Mouse (Mus musculus): ENCODE results near the gene 0610040J01Rik. TPM values are rescaled to one million over a fixed set of nuclear protein-coding genes. Genes with fewer than 3 reads are reported as not detected.

Gene 0610040J01Rik
- 4.6 and 5.1 TPM in 2 replicates for polyA plus RNA-seq (2015; fragmentation: Nextera tagmentation; extraction: Ambion mirVana)

DNA sequence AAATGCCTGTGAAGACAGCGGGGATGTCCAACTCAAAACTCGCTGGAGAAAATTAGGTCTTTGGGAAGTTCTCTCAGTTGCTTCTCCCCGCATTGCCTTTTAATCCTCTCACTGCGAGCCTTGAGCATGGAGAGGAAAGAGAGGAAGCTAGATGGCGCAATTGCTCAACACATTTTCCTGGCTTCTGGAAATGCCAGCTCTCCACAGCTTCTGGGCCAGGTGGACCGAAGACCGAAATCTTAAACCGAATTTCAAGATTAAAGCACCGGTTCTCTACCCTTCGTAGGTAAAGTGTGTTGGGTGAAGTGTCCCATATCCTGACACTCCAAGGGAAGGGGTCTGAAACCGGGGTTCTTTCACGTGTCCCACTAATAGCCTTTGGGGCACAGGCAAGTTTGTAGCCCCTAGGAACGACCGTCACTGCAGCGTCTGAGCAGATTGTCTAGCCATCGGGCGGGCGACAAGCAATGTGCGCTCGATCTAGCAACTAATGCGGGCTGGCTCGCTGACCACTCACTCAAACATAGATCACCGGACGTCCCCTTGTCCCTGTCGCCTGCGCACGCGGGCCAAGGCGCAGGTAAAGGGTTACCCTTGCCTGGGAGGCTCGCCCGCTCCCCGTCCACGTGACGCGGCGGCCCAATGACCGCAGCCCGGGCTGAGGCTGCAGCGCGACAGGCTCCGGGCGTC lies at the start of gene 0610040J01Rik:
Gene 0610040J01Rik, plus strand, starts transcription at position 545 of the 690 bp plus-strand sequence.
- ATAC-seq: peak; percentile 92
- H3K9ac ChIP-seq (replicated peaks; ENCODE audit: low read depth, low read length): peak within 1 kb of the TSS; percentile 56
- no peak within 1 kb of the TSS for H3K27ac ChIP-seq (ENCODE audit: low read length)
- 2% methylated on average over 42 of the region's 42 CpGs for WGBS
- peaks cover 4% of the 10 kb centered on the region; the same call in 1 of the 2 replicates for H3K9me3 ChIP-seq (ENCODE audit: control insufficient read depth, low read length)
- peaks cover 5% of the 10 kb centered on the region; the same call in 1 of the 2 replicates for H3K4me1 ChIP-seq (replicated peaks; ENCODE audit: control insufficient read depth, insufficient read depth, low read length)
- H3K4me3 ChIP-seq (replicated peaks; ENCODE audit: low read length): peak within 1 kb of the TSS; percentile 55
- peaks cover 8% of the 10 kb centered on the region for H3K27me3 ChIP-seq (replicated peaks; ENCODE audit: control insufficient read depth, insufficient read depth, low read length)
- peak within 1 kb of the TSS; percentile 98 for H3K4me2 ChIP-seq (ENCODE audit: low read length)
- H3K36me3 ChIP-seq (ENCODE audit: control insufficient read depth, insufficient read depth): no peaks in the 10 kb centered on the region

DNA sequence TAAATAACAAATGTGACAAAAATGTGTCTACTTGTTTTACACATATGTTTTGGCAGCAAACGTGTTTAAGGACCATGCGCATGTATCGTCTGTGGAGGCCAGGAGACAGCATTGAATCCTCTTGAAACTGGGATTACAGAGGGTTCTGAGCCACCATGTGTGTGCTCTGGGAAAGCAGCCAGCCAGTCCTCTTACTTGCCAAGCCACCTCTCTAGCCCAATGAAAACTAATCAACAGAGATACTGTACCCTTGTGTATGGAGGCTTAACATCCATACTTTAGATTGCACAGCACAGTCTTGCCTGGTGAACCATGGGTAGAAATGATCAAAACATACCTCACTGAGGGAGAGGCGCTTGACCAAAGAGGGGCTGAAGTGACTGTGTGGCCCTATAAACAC lies 46.3 kb upstream of the 0610040J01Rik start:
- H3K9me3 ChIP-seq (ENCODE audit: control insufficient read depth, low read length): no peaks in the 10 kb centered on the region
- no peak overlapping the region for H3K9ac ChIP-seq (replicated peaks; ENCODE audit: low read depth, low read length)
- no peak overlapping the region for H3K4me3 ChIP-seq (replicated peaks; ENCODE audit: low read length)
- no peaks in the 10 kb centered on the region for H3K27me3 ChIP-seq (replicated peaks; ENCODE audit: control insufficient read depth, insufficient read depth, low read length)
- no peak overlapping the region for H3K4me2 ChIP-seq (ENCODE audit: low read length)
- H3K4me1 ChIP-seq (replicated peaks; ENCODE audit: control insufficient read depth, insufficient read depth, low read length): peaks cover 16% of the 10 kb centered on the region
- H3K27ac ChIP-seq (ENCODE audit: low read length): no peak overlapping the region
- WGBS: 60% methylated on average over 4 of the region's 4 CpGs
- H3K36me3 ChIP-seq (ENCODE audit: control insufficient read depth, insufficient read depth): no peaks in the 10 kb centered on the region
- ATAC-seq: peak; percentile 52

DNA sequence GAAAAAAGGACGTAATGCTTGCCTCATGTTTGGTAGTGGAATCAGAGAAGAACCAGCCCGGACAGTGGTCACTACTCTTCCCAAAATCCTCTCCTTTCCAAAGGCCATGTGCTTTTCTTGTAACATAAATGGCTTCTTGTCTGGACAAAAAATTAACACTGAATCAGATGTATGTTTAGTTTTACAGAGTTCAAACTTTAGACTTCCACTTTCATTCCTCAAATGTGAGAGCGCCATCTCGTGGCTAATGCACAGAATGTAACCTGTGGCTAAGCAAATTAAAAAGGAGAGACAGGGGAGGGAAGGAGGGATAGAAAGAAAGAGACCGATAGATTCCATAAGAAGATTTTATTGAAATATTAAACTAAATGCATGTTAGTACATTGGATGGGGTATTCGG lies 45.4 kb upstream of the 0610040J01Rik start:
- 38% methylated on average over 6 of the region's 6 CpGs for WGBS
- no peaks in the 10 kb centered on the region for H3K9me3 ChIP-seq (ENCODE audit: control insufficient read depth, low read length)
- H3K4me1 ChIP-seq (replicated peaks; ENCODE audit: control insufficient read depth, insufficient read depth, low read length): peaks cover 16% of the 10 kb centered on the region
- H3K9ac ChIP-seq (replicated peaks; ENCODE audit: low read depth, low read length): no peak overlapping the region
- no peaks in the 10 kb centered on the region for H3K27me3 ChIP-seq (replicated peaks; ENCODE audit: control insufficient read depth, insufficient read depth, low read length)
- no peaks in the 10 kb centered on the region for H3K36me3 ChIP-seq (ENCODE audit: control insufficient read depth, insufficient read depth)
- no peak overlapping the region for H3K4me3 ChIP-seq (replicated peaks; ENCODE audit: low read length)
- H3K4me2 ChIP-seq (ENCODE audit: low read length): peak overlapping the region; percentile 44
- H3K27ac ChIP-seq (ENCODE audit: low read length): no peak overlapping the region
- ATAC-seq: peak; percentile 61

DNA sequence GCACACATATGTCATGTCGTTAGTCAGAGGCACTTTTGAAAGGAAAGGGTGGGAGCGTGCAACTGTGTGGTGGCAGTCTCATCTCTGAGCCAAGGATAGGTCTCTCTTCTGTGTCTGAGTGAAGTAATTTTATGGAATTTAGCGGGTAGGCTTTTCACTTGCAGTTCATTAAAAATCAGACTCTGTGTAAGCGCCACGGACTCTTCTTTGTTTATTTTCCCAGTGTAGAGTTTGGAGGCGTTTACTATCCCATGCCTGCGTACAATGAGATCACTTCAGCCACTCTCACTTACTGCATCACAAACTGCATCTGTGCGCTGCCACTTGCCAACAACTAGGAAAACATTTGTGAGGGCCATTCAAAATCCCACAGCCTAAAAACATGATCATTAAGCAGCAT lies 44.7 kb upstream of the 0610040J01Rik start:
- Histone ChIP-seq H3K27ac (ENCODE audit: low read length) (peak overlapping the region; percentile 42), H3K4me2 (ENCODE audit: low read length) (peak overlapping the region; percentile 44), H3K4me3 (replicated peaks; ENCODE audit: low read length) (peak overlapping the region; percentile 0; the same call in 1 of the 2 replicates)

DNA sequence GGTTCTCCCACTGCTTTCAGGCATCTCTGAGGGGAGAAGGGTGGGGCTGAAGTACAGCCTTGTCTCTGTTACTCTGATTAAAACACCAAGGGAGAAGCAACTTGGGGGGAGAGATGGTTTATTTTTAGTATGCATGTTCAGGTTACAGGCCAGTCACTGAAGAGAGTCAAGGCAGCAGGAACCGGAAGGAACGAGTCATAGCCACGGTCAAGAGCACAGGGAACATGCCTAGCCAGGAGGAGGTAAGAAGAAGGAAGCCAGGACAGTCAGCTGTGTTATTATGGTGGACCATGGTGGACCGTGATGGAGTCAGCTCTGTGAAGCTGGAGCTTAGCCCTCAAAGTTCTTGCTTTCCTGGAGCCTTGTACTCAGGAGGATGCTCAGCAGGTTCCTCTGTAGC lies 43.9 kb upstream of the 0610040J01Rik start:
- WGBS: 94% methylated on average over 4 of the region's 4 CpGs
- ATAC-seq: no peak
- H3K9me3 ChIP-seq (ENCODE audit: control insufficient read depth, low read length): no peaks in the 10 kb centered on the region
- no peak overlapping the region for H3K4me3 ChIP-seq (replicated peaks; ENCODE audit: low read length)
- H3K4me1 ChIP-seq (replicated peaks; ENCODE audit: control insufficient read depth, insufficient read depth, low read length): peaks cover 16% of the 10 kb centered on the region
- no peaks in the 10 kb centered on the region for H3K36me3 ChIP-seq (ENCODE audit: control insufficient read depth, insufficient read depth)
- H3K27ac ChIP-seq (ENCODE audit: low read length): no peak overlapping the region
- H3K9ac ChIP-seq (replicated peaks; ENCODE audit: low read depth, low read length): no peak overlapping the region
- no peak overlapping the region for H3K4me2 ChIP-seq (ENCODE audit: low read length)
- H3K27me3 ChIP-seq (replicated peaks; ENCODE audit: control insufficient read depth, insufficient read depth, low read length): no peaks in the 10 kb centered on the region

More for the DNA sequence above, 44.7 kb upstream of the 0610040J01Rik start:
- peak; percentile 86 for ATAC-seq
- H3K9me3 ChIP-seq (ENCODE audit: control insufficient read depth, low read length): no peaks in the 10 kb centered on the region
- WGBS: 14% methylated on average over 8 of the region's 8 CpGs
- H3K27me3 ChIP-seq (replicated peaks; ENCODE audit: control insufficient read depth, insufficient read depth, low read length): no peaks in the 10 kb centered on the region
- H3K36me3 ChIP-seq (ENCODE audit: control insufficient read depth, insufficient read depth): no peaks in the 10 kb centered on the region
- H3K9ac ChIP-seq (replicated peaks; ENCODE audit: low read depth, low read length): 0 out of 2 replicates have a peak overlapping the region, but pooled peaks have one; percentile 1
- H3K4me1 ChIP-seq (replicated peaks; ENCODE audit: control insufficient read depth, insufficient read depth, low read length): peaks cover 16% of the 10 kb centered on the region

DNA sequence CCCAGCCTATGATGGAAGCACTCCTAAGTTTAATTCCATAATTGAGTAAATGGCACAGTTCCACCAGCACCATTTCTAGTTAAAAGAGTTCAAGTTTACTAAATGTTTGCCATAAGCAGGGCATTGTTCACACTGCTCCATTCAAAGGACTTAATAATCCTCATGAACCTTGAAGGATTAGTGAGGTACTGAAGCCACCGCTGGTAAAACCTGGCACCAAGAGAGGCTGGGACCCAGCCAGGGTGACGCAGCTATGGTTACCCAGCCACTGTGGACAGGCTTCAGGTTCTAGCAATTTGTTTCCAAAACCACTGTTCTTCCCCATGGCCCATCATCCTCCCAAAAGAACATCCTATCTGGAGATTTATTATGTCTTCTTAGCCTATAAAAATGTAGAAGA lies 39.2 kb upstream of the 0610040J01Rik start:
- ATAC-seq: peak; percentile 61

DNA sequence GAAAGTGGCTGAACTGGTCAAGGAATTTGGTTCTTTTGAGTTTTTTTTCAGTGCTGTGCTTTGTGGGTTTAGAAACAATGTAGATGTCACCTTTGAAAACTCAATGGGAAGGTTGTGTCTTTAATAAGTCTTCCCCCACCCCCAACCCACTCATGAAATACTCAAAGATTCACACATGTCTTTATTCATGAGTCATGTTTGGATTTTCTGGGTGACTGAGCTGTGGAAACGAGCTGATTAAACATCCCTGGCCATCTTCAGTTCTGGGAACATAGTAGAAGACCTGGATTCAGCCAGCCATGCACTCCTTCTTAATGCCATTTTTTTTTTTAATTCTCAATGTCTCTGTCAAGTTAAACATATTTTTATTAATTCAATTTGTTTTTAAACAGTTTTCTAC lies 38.6 kb upstream of the 0610040J01Rik start:
- Histone ChIP-seq H3K4me1 (replicated peaks; ENCODE audit: control insufficient read depth, insufficient read depth, low read length) (no peaks in the 10 kb centered on the region), H3K27ac (ENCODE audit: low read length) (no peak overlapping the region), H3K4me2 (ENCODE audit: low read length) (no peak overlapping the region), H3K4me3 (replicated peaks; ENCODE audit: low read length) (no peak overlapping the region), H3K36me3 (ENCODE audit: control insufficient read depth, insufficient read depth) (no peaks in the 10 kb centered on the region), H3K9ac (replicated peaks; ENCODE audit: low read depth, low read length) (no peak overlapping the region), H3K27me3 (replicated peaks; ENCODE audit: control insufficient read depth, insufficient read depth, low read length) (no peaks in the 10 kb centered on the region), H3K9me3 (ENCODE audit: control insufficient read depth, low read length) (no peaks in the 10 kb centered on the region)
- WGBS: 29% methylated on average over 1 of the region's 1 CpGs
- ATAC-seq: no peak

More for the DNA sequence above, 39.2 kb upstream of the 0610040J01Rik start:
- 37% methylated on average over 2 of the region's 2 CpGs for WGBS
- no peaks in the 10 kb centered on the region for H3K9me3 ChIP-seq (ENCODE audit: control insufficient read depth, low read length)
- no peaks in the 10 kb centered on the region for H3K27me3 ChIP-seq (replicated peaks; ENCODE audit: control insufficient read depth, insufficient read depth, low read length)
- H3K4me2 ChIP-seq (ENCODE audit: low read length): no peak overlapping the region
- no peaks in the 10 kb centered on the region for H3K36me3 ChIP-seq (ENCODE audit: control insufficient read depth, insufficient read depth)
- H3K4me3 ChIP-seq (replicated peaks; ENCODE audit: low read length): no peak overlapping the region
- no peak overlapping the region for H3K9ac ChIP-seq (replicated peaks; ENCODE audit: low read depth, low read length)
- H3K27ac ChIP-seq (ENCODE audit: low read length): no peak overlapping the region
- peaks cover 3% of the 10 kb centered on the region for H3K4me1 ChIP-seq (replicated peaks; ENCODE audit: control insufficient read depth, insufficient read depth, low read length)

DNA sequence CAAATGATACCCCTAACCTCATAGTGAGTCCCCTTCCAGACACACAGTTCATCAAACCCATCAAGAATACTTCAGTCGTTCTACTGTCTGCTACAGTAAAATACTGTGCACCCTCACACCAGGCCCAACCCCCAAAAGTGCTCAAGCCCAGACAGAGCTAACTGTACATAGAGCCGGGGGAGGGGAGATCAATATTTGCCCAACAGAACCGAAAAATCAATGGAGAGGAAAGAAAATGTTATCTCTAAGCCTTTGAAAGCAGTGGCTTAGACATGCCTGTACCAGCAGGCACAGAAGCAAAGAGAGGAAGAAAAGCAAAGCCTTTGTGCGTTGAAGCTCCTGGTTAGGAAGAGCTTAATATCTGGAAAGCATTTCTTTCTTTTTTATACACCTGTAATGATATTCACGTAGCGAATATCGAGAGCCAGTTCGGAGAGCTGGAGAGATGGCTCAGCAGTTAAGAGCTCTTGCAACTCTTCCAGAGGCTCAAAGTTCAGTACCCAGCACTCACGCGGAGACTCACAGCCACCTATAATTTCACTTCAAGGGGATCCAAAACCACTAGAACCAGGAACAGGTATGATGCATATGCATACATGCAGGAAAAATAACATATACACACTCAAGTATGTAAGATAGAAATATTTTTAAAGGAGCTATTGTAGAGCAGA lies 23.9 kb upstream of the 0610040J01Rik start:
- Histone ChIP-seq H3K4me3 (replicated peaks; ENCODE audit: low read length) (no peak overlapping the region), H3K4me2 (ENCODE audit: low read length) (no peak overlapping the region), H3K9ac (replicated peaks; ENCODE audit: low read depth, low read length) (no peak overlapping the region), H3K27ac (ENCODE audit: low read length) (no peak overlapping the region), H3K9me3 (ENCODE audit: control insufficient read depth, low read length) (no peaks in the 10 kb centered on the region), H3K36me3 (ENCODE audit: control insufficient read depth, insufficient read depth) (no peaks in the 10 kb centered on the region), H3K4me1 (replicated peaks; ENCODE audit: control insufficient read depth, insufficient read depth, low read length) (no peaks in the 10 kb centered on the region), H3K27me3 (replicated peaks; ENCODE audit: control insufficient read depth, insufficient read depth, low read length) (no peaks in the 10 kb centered on the region)
- WGBS: 90% methylated on average over 10 of the region's 10 CpGs
- no peak for ATAC-seq

DNA sequence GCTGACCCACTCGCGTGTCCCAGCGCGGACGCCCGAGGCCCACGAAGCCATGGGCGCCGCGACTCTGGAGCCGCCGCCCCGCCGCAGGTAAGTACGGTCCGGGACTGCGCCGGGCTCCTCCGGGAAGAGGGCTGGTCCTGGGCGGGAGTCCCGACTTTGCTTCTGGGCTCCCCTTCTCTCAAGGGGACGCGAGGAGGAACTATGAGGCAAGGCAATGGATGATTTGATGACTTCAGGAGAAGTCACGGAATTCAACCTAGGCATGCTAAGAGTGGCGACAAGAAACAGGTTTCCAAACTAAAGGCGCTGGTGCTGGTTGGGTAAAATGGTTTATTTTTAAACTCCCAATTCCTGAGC lies 324 bp downstream of the 0610040J01Rik start:
- no peak for ATAC-seq
- Histone ChIP-seq H3K4me2 (ENCODE audit: low read length) (peak overlapping the region; percentile 98), H3K27ac (ENCODE audit: low read length) (no peak overlapping the region), H3K9me3 (ENCODE audit: control insufficient read depth, low read length) (peaks cover 4% of the 10 kb centered on the region; the same call in 1 of the 2 replicates), H3K4me3 (replicated peaks; ENCODE audit: low read length) (peak overlapping the region; percentile 55), H3K4me1 (replicated peaks; ENCODE audit: control insufficient read depth, insufficient read depth, low read length) (peaks cover 5% of the 10 kb centered on the region; the same call in 1 of the 2 replicates), H3K9ac (replicated peaks; ENCODE audit: low read depth, low read length) (peak overlapping the region; percentile 56), H3K36me3 (ENCODE audit: control insufficient read depth, insufficient read depth) (no peaks in the 10 kb centered on the region), H3K27me3 (replicated peaks; ENCODE audit: control insufficient read depth, insufficient read depth, low read length) (peaks cover 8% of the 10 kb centered on the region)
- under 1% methylated on average over 26 of the region's 26 CpGs for WGBS
